Mouse (Mus musculus) embryonic facial prominence, embryonic 10.5 days (tissue): ENCODE measurements at regions not wholly inside any gene's neighbourhood (a gene's known extent, or its start where the extent isn't known, plus 50 kb on each side); places are given as distances from the start of the nearest gene placed in this dataset.

Experiments used
- DNase-seq: peaks from one replicate; pipeline ENCODE4 v3.0.0-alpha.2; 2017; ENCODE audit warnings: low spot score
- H3K27ac ChIP-seq: fragments of 300-500 bp; sonication (generic); replicated peaks from 2 replicates; pipeline ENCODE4 v1.5.1; 2016; ENCODE audit warnings: mild to moderate bottlenecking
- H3K27me3 ChIP-seq: fragments of 300-500 bp; sonication (generic); replicated peaks from 2 replicates; pipeline ENCODE4 v1.6.1; 2016; ENCODE audit warnings: low read depth, mild to moderate bottlenecking; ENCODE audit not compliant: poor library complexity, severe bottlenecking
- H3K36me3 ChIP-seq: fragments of 300-500 bp; sonication (generic); replicated peaks from 2 replicates; pipeline ENCODE4 v1.6.1; 2016; ENCODE audit warnings: mild to moderate bottlenecking, moderate library complexity
- H3K4me1 ChIP-seq: fragments of 300-500 bp; sonication (generic); 2 replicates; pipeline ENCODE4 v1.6.1; 2016
- H3K4me3 ChIP-seq: fragments of 300-500 bp; sonication (generic); 2 replicates; pipeline ENCODE4 v1.5.1; 2016; ENCODE audit warnings: mild to moderate bottlenecking, moderate library complexity
- H3K9me3 ChIP-seq: fragments of 300-500 bp; sonication (generic); 2 replicates; pipeline ENCODE4 v1.6.1; 2016; ENCODE audit warnings: mild to moderate bottlenecking
- WGBS: fragments of 180-500 bp; shearing (Covaris S2); methylation state at CpG from one replicate; pipeline ENCODE4 v1.1.7; 2016; 5-methylcytosine and 5-hydroxymethylcytosine counted together

GRCm38 (mm10) chr1:128692799-128693198, 100.7 kb upstream of the Cxcr4 start:
- H3K27me3 ChIP-seq: no peaks in the 10 kb centered on the region
- H3K4me3 ChIP-seq: no peak overlapping the region
- H3K4me1 ChIP-seq: peaks cover 19% of the 10 kb centered on the region
- H3K27ac ChIP-seq: no peak overlapping the region
- H3K36me3 ChIP-seq: no peaks in the 10 kb centered on the region
- DNase-seq: no peak
- H3K9me3 ChIP-seq: no peaks in the 10 kb centered on the region

DNA sequence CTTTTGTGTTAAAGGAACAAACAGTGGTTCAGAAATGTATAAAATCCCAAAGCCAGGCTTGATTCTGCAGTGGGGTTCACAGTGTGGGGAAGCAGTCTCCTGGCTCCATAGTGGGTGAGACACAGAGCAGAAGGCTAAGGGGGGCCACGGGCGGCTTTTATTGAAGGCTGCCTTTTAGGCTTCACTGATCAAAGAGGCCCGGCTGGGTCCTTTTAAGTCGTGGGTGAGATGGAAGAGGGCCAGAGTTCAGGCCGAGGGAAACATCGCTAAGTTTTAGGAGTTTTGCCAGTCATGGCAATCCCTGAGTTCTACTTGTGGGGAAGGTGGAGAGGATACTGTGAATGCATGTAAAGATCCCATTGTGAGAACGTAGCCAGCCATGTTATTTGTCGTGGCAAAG, 100.2 kb upstream of the Cxcr4 start:
- peak overlapping the region; percentile 1; the same call in 1 of the 2 replicates for H3K27ac ChIP-seq

GRCm38 (mm10) chr1:128687236-128687927, 95.3 kb upstream of the Cxcr4 start:
- no peaks in the 10 kb centered on the region for H3K27me3 ChIP-seq
- H3K36me3 ChIP-seq: no peaks in the 10 kb centered on the region
- peak overlapping the region; percentile 19; the same call in 1 of the 2 replicates for H3K4me3 ChIP-seq
- WGBS: 13% methylated on average over 9 of the region's 9 CpGs
- no peaks in the 10 kb centered on the region for H3K9me3 ChIP-seq
- DNase-seq: peak; percentile 72
- H3K27ac ChIP-seq: peak overlapping the region; percentile 79
- peaks cover 48% of the 10 kb centered on the region for H3K4me1 ChIP-seq

More for the DNA sequence above, 100.2 kb upstream of the Cxcr4 start:
- no peak for DNase-seq
- Histone ChIP-seq H3K4me1 (peaks cover 24% of the 10 kb centered on the region), H3K9me3 (no peaks in the 10 kb centered on the region), H3K4me3 (no peak overlapping the region), H3K27me3 (no peaks in the 10 kb centered on the region), H3K36me3 (no peaks in the 10 kb centered on the region)
- 26% methylated on average over 8 of the region's 8 CpGs for WGBS

DNA sequence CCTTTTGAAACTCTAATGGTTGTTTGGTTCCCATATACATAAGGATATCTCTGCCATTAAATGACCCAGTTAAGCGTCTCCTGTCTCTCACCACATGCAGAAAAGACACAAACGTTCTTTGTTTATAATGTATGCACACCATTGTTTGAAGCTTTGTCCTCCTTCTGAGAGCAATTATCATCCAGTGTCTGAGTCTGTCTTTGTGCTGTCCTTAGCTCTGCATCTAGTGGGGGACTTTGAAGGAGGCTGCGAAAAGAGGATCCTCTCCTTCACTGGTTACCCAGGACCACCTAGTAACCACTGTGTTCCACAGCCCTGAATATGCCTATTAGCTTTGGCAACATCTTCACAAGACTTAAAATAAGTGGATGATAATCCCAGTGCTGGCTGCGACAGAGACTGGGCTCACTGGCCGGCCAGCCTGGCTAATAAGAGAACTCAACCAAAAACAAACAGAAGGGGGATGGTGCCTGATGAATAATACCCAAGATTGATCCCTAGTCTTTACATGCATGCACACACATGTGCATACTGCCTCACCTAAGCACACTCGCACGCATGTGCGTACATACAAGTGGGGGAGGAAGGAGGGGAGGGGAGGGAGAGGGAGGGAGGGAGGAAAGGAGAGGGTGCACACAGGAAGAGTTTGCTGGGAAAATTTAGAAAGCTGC, 93.5 kb upstream of the Cxcr4 start:
- no peaks in the 10 kb centered on the region for H3K27me3 ChIP-seq
- DNase-seq: no peak
- H3K27ac ChIP-seq: peak overlapping the region; percentile 62
- 40% methylated on average over 8 of the region's 8 CpGs for WGBS
- no peak overlapping the region for H3K4me3 ChIP-seq
- no peaks in the 10 kb centered on the region for H3K9me3 ChIP-seq
- H3K4me1 ChIP-seq: peaks cover 45% of the 10 kb centered on the region
- no peaks in the 10 kb centered on the region for H3K36me3 ChIP-seq

DNA sequence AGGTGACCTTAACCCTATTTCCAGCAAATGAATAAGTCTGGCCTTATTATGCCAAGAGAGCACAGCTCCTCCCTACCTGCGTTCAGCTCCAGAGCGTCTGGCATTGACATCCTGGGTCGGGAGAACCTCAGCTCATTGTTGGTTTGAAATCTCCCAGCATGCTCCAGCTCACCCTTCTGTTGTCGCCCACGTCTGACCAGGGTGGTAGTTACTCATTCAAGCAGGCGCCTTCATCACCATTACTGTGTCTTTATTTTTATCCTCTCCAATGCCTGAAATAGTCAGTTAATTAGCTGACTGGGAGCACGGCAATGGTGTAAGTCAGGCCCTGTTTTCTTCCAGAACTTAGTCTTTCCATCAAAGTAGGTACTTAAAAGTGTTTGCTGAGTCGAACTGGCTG, 90.8 kb upstream of the Cxcr4 start:
- no peak overlapping the region for H3K4me3 ChIP-seq
- H3K4me1 ChIP-seq: peaks cover 58% of the 10 kb centered on the region
- no peak for DNase-seq
- H3K27ac ChIP-seq: no peak overlapping the region
- 76% methylated on average over 8 of the region's 8 CpGs for WGBS
- no peaks in the 10 kb centered on the region for H3K36me3 ChIP-seq
- no peaks in the 10 kb centered on the region for H3K27me3 ChIP-seq
- H3K9me3 ChIP-seq: no peaks in the 10 kb centered on the region

- 80% methylated on average over 4 of the region's 4 CpGs for WGBS
- H3K27me3 ChIP-seq: no peaks in the 10 kb centered on the region
- no peak overlapping the region for H3K27ac ChIP-seq
Measured at GRCm38 (mm10) chr1:128681261-128681660, 89.2 kb upstream of the Cxcr4 start.

GRCm38 (mm10) chr1:128680538-128680937, 88.4 kb upstream of the Cxcr4 start:
- Histone ChIP-seq H3K27me3 (no peaks in the 10 kb centered on the region), H3K36me3 (no peaks in the 10 kb centered on the region), H3K27ac (0 out of 2 replicates have a peak overlapping the region, but pooled peaks have one; percentile 30), H3K4me3 (no peak overlapping the region), H3K9me3 (no peaks in the 10 kb centered on the region), H3K4me1 (peaks cover 34% of the 10 kb centered on the region)
- 26% methylated on average over 3 of the region's 3 CpGs for WGBS
- DNase-seq: no peak

More at GRCm38 (mm10) chr1:128681261-128681660, 89.2 kb upstream of the Cxcr4 start:
- no peaks in the 10 kb centered on the region for H3K36me3 ChIP-seq
- no peaks in the 10 kb centered on the region for H3K9me3 ChIP-seq
- H3K4me3 ChIP-seq: no peak overlapping the region
- DNase-seq: no peak
- H3K4me1 ChIP-seq: peaks cover 41% of the 10 kb centered on the region

DNA sequence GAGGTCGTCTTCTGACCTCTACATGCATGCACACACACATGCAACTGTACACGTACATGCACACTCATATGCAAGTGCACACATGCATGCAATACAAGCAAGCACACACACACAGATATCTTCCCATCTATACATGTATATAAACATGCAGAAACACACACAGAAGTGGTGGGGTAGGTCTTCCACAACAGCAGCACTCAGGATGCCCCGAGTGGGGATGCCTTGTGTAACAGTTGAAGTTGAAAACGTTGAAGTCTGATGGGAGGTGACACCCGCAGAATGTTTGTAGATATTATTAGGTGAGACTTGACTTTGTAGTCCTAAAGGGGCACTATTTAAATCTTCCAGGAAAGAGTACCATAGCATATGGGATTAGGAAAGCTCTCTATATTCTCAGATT, 87.9 kb upstream of the Cxcr4 start:
- no peaks in the 10 kb centered on the region for H3K27me3 ChIP-seq
- no peak overlapping the region for H3K4me3 ChIP-seq
- peaks cover 30% of the 10 kb centered on the region for H3K4me1 ChIP-seq
- DNase-seq: no peak
- no peaks in the 10 kb centered on the region for H3K9me3 ChIP-seq
- no peaks in the 10 kb centered on the region for H3K36me3 ChIP-seq
- H3K27ac ChIP-seq: no peak overlapping the region
- WGBS: 83% methylated on average over 5 of the region's 5 CpGs

DNA sequence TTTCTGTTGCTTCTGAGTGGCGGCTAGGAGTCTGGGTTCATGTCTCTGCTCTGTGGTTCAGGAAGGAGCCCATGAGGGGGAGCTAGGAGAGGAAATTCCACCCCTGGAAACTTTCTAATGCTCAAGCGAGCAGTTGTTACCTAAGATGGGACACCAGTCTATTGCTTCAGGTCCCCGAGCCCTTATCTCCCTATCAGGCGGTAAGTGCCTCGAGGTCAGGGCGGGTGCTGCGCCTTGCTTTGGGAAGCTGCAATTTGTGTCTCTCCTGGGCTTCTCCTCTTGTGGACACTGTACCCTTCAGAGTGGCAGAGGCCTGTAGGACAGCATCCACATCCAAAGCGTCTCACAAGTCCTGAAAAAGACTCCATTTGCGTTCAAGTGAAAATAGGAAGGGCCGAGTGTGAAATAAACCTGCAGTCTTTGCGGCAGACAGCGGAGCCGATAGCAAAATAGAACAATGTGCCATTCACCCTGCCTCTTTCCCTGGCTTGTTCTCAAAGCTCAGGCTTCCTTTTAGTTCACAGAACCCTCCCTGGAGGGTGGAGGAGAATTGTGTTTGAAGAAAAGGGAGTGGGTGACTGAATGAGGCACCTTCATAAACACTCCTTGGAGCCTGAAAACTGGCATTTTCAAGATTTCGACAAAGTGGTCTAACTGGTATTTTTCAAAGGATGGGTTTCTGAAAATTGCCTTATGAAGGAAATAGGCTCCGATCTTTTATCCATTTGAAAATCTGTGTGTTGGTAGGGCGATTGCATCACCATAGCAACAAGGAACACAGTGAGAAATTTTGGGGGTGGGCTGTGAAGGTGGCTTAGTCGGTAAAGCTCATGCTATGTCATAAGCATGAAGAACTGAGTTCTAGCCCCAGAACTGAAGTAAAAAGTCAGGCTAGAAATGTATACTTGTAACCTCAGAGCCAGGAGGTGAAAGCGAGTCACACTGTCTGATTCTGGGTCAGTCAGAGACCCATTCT, 87.2 kb upstream of the Cxcr4 start:
- peak overlapping the region; percentile 57; the same call in 1 of the 2 replicates for H3K27ac ChIP-seq
- H3K4me3 ChIP-seq: no peak overlapping the region
- no peaks in the 10 kb centered on the region for H3K36me3 ChIP-seq
- WGBS: 43% methylated on average over 18 of the region's 18 CpGs
- no peaks in the 10 kb centered on the region for H3K9me3 ChIP-seq
- no peaks in the 10 kb centered on the region for H3K27me3 ChIP-seq
- DNase-seq: no peak
- peaks cover 28% of the 10 kb centered on the region for H3K4me1 ChIP-seq

GRCm38 (mm10) chr1:128675538-128675937, 83.4 kb upstream of the Cxcr4 start:
- Histone ChIP-seq H3K9me3 (no peaks in the 10 kb centered on the region), H3K4me3 (no peak overlapping the region), H3K36me3 (no peaks in the 10 kb centered on the region), H3K4me1 (peaks cover 22% of the 10 kb centered on the region), H3K27me3 (no peaks in the 10 kb centered on the region), H3K27ac (no peak overlapping the region)
- no peak for DNase-seq
- 69% methylated on average over 5 of the region's 5 CpGs for WGBS

GRCm38 (mm10) chr1:128672306-128672705, 80.2 kb upstream of the Cxcr4 start:
- Histone ChIP-seq H3K9me3 (no peaks in the 10 kb centered on the region), H3K4me3 (no peak overlapping the region), H3K27ac (no peak overlapping the region), H3K27me3 (no peaks in the 10 kb centered on the region), H3K36me3 (no peaks in the 10 kb centered on the region), H3K4me1 (peaks cover 16% of the 10 kb centered on the region)
- DNase-seq: no peak
- WGBS: 91% methylated on average over 3 of the region's 3 CpGs

GRCm38 (mm10) chr1:128671495-128671894, 79.4 kb upstream of the Cxcr4 start:
- no peak for DNase-seq
- Histone ChIP-seq H3K9me3 (no peaks in the 10 kb centered on the region), H3K4me3 (no peak overlapping the region), H3K4me1 (peaks cover 16% of the 10 kb centered on the region), H3K36me3 (no peaks in the 10 kb centered on the region), H3K27me3 (no peaks in the 10 kb centered on the region), H3K27ac (no peak overlapping the region)
- WGBS: 76% methylated on average over 3 of the region's 3 CpGs
